Mouse (Mus musculus) hindbrain, postnatal 0 days (tissue): ENCODE data around the gene Rdh16f1. TPM values are rescaled to one million over a fixed set of nuclear protein-coding genes. Genes with fewer than 3 reads are reported as not detected.

Experiments used
- ATAC-seq: fragments of 200-750 bp; cut with Nextera tagmentation; 2 replicates; pipeline ENCODE4 v1.8.0; 2017; ENCODE audit warnings: mild to moderate bottlenecking, moderate TSS enrichment, moderate library complexity
- DNase-seq: peaks from one replicate; pipeline ENCODE4 v3.0.0-alpha.2; 2015; ENCODE audit warnings: low spot score
- H3K27ac ChIP-seq: fragments of 300-500 bp; sonication (generic); 2 replicates; pipeline ENCODE4 v1.5.1; 2014; ENCODE audit warnings: mild to moderate bottlenecking
- H3K27me3 ChIP-seq: fragments of 300-500 bp; sonication (generic); 2 replicates; pipeline ENCODE4 v1.6.1; 2014; ENCODE audit warnings: low read length, mixed read lengths; ENCODE audit not compliant: insufficient read depth
- H3K36me3 ChIP-seq: fragments of 300-500 bp; sonication (generic); 2 replicates; pipeline ENCODE4 v1.6.1; 2014; ENCODE audit warnings: low read length, mixed read lengths; ENCODE audit not compliant: insufficient read depth
- H3K4me1 ChIP-seq: fragments of 300-500 bp; sonication (generic); 2 replicates; pipeline ENCODE4 v1.6.1; 2014; ENCODE audit warnings: antibody characterized with exemption, low read length, mixed read lengths; ENCODE audit not compliant: insufficient read depth
- H3K4me2 ChIP-seq: fragments of 300-500 bp; sonication (generic); 2 replicates; pipeline ENCODE4 v1.6.1; 2014; ENCODE audit warnings: low read depth, mild to moderate bottlenecking, low read length, moderate library complexity, mixed read lengths
- H3K4me3 ChIP-seq: fragments of 300-500 bp; sonication (generic); 2 replicates; pipeline ENCODE4 v1.5.1; 2014; ENCODE audit warnings: low read length
- H3K9ac ChIP-seq: fragments of 300-500 bp; sonication (generic); replicated peaks from 2 replicates; pipeline ENCODE4 v1.6.1; 2014; ENCODE audit warnings: mild to moderate bottlenecking, low read length, moderate library complexity, mixed read lengths
- H3K9me3 ChIP-seq: fragments of 300-500 bp; sonication (generic); 2 replicates; pipeline ENCODE4 v1.6.1; 2016; ENCODE audit warnings: low read length, mixed read lengths
- CTCF ChIP-seq: IDR thresholded peaks from 2 replicates; pipeline ENCODE4 v1.5.1; 2016; ENCODE audit warnings: antibody characterized with exemption, control low read depth, low read depth
- whole genome bisulfite sequencing: fragments of 180-500 bp; shearing (Covaris S2); extraction: QIAGEN DNeasy Blood & Tissue Kit; methylation state at CpG from one replicate; pipeline ENCODE4 v1.1.7; 2014; 5-methylcytosine and 5-hydroxymethylcytosine counted together
- polyA plus RNA-seq: library from polyadenylated mRNA; unstranded; fragments of >200 nt; fragmentation: Nextera tagmentation; extraction: Ambion mirVana; gene quantifications from 2 replicates; pipeline ENCODE4 v1.2.1, GENCODE M21; 2015
- total RNA-seq: library from RNA; depleted of rRNA; stranded (reverse); fragments of >200 nt; gene quantifications from 2 replicates; pipeline ENCODE4 v1.2.3, GENCODE M21; 2014

Gene Rdh16f1
- total and polyA plus RNA-seq, 2 experiments from 2014 or later: 0.54 TPM; not detected in 1

DNA sequence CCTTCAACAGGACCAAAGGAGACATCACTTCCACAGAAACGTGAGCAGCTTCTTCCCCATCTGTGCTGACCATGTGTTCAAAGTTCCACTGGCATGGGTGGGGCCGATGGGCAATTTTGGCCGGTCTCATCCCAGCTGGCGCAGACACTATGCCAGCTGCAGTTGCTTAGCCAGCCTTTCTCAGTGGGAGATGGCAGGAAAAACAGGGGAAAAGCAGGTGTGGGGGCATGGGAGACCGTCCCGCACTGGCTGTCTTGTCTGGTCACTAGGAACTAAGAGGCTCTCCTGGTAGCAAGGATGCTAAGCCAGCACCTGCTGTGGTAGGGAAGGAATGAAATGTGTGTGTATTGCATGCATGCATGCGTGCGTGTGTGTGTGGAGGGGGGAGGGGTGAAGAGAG lies 31.1 kb upstream of the Rdh16f1 start:
- H3K36me3 ChIP-seq: no peaks in the 10 kb centered on the region
- H3K4me2 ChIP-seq: no peak overlapping the region
- no peak for TF ChIP-seq CTCF
- no peaks in the 10 kb centered on the region for H3K27me3 ChIP-seq
- no peaks in the 10 kb centered on the region; the same call in 1 of the 2 replicates for H3K4me1 ChIP-seq
- H3K4me3 ChIP-seq: no peak overlapping the region
- 58% methylated on average over 8 of the region's 8 CpGs for WGBS
- no peak overlapping the region for H3K9ac ChIP-seq
- no peak overlapping the region for H3K27ac ChIP-seq
- no peaks in the 10 kb centered on the region for H3K9me3 ChIP-seq
- DNase-seq: peak; percentile 69
- peak; percentile 77 for ATAC-seq

DNA sequence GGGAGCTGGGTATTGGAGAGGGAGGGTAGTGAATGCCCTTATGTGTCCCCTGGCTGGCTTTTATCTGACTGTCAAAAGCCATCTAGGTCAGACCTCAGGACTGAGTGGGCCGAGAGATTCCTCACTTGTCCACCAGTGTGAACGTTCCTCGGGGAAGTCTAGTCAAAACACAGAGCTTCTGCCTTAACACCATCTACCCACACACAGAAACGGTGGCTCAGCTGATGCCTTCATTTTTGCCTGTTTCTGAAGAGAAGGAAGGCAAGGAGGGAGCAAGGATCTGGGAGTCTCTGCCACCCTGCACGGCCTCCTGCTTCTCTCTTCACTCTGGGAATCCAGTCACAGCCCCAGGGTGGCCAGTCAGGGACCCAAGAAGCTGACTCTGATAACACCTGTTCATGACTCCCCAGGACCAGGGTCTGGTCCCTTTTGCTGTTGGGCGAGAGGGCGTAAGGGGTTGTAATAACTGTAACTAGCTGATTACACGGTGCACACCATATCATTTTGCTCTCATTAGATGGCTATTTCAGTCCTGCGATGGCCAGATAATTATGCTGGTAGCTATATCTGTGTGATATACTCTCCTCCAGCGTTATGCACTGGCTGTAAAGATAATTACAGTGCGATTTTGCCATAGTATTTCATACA lies 29.2 kb upstream of the Rdh16f1 start:
- H3K9ac ChIP-seq: no peak overlapping the region
- H3K36me3 ChIP-seq: no peaks in the 10 kb centered on the region
- no peaks in the 10 kb centered on the region; the same call in 1 of the 2 replicates for H3K4me1 ChIP-seq
- no peak overlapping the region for H3K4me2 ChIP-seq
- no peak overlapping the region for H3K4me3 ChIP-seq
- 47% methylated on average over 11 of the region's 11 CpGs for WGBS
- DNase-seq: no peak
- no peaks in the 10 kb centered on the region for H3K9me3 ChIP-seq
- no peaks in the 10 kb centered on the region for H3K27me3 ChIP-seq
- ATAC-seq: no peak
- TF ChIP-seq CTCF: no peak
- no peak overlapping the region for H3K27ac ChIP-seq

DNA sequence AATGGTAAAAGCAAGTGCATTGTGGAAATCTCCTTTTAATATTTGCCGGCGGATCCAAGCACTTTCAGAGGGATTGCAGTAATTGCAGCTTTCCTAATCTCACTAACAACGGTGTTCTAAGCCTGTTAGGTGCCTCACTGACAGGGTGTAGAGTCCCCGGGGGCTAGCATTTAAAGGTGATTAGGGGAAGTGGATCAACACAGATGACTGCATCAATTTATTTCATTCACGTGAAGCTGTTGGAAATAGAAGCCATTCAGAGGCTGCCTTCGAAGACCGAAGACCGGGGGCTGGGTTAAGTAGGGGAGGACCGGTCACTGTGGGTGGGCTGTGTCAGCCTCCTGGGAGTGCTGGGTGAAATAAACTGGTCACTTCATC lies 28.7 kb upstream of the Rdh16f1 start:
- Histone ChIP-seq H3K4me3 (no peak overlapping the region), H3K4me2 (no peak overlapping the region), H3K27ac (no peak overlapping the region), H3K4me1 (no peaks in the 10 kb centered on the region; the same call in 1 of the 2 replicates), H3K27me3 (no peaks in the 10 kb centered on the region), H3K9me3 (no peaks in the 10 kb centered on the region), H3K9ac (no peak overlapping the region), H3K36me3 (no peaks in the 10 kb centered on the region)
- WGBS: 35% methylated on average over 9 of the region's 9 CpGs
- TF ChIP-seq CTCF: no peak
- no peak for ATAC-seq
- no peak for DNase-seq

DNA sequence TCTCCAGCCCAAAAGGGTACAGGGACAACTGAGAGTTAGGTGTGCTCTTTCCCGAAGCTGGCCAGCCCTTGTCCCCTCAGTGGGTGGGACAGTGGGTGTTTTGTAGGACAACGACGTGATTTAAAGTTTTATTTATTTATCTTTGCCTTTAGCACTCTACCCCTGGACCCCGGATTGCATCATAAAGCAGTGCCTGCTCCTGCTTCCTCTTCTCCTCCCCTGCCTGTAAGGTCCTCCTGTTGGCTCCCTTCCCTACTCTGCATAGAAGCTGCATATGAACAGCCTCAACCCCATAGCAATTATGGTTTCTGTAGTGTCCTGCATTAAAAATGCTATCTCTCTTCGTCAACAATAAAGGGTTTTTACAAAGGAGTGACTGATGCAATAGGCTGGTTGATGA lies 28.2 kb upstream of the Rdh16f1 start:
- TF ChIP-seq CTCF: no peak
- Histone ChIP-seq H3K9me3 (no peaks in the 10 kb centered on the region), H3K4me3 (no peak overlapping the region), H3K27ac (no peak overlapping the region), H3K36me3 (no peaks in the 10 kb centered on the region), H3K9ac (no peak overlapping the region), H3K4me2 (no peak overlapping the region), H3K27me3 (no peaks in the 10 kb centered on the region), H3K4me1 (no peaks in the 10 kb centered on the region; the same call in 1 of the 2 replicates)
- ATAC-seq (no peak), DNase-seq (no peak)
- 41% methylated on average over 5 of the region's 5 CpGs for WGBS

GRCm38 (mm10) chr10:127734434-127734833 lies 25.2 kb upstream of the Rdh16f1 start:
- H3K27ac ChIP-seq: no peak overlapping the region
- no peaks in the 10 kb centered on the region; the same call in 1 of the 2 replicates for H3K4me1 ChIP-seq
- no peaks in the 10 kb centered on the region for H3K27me3 ChIP-seq
- H3K4me3 ChIP-seq: no peak overlapping the region
- DNase-seq (peak; percentile 76), ATAC-seq (0 out of 2 replicates have a peak, but pooled peaks have one; percentile 34)
- WGBS: 51% methylated on average over 5 of the region's 5 CpGs
- H3K36me3 ChIP-seq: no peaks in the 10 kb centered on the region
- H3K9ac ChIP-seq: no peak overlapping the region
- H3K4me2 ChIP-seq: no peak overlapping the region
- peak; percentile 81 for TF ChIP-seq CTCF
- H3K9me3 ChIP-seq: no peaks in the 10 kb centered on the region

DNA sequence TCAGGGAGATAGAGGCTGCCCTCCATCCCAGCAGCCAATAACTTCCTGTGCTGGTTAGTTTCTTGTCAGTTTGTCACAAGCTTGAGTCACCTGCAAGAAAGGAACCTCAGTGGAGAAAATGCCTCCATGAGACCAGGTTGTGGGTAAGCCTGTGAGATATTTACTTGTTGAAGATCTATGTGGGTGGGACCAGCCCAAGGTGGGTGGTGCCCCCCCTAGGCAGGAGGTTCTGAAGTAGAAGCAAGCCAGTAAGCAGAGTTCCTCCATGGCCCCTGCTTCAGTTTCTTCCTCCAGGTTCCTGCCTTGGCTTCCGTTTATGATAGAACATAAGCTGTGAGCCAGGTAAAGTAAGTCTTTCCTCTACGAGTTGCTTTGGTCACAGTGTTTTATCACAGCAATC lies 23.3 kb upstream of the Rdh16f1 start:
- 79% methylated on average over 2 of the region's 2 CpGs for WGBS
- Histone ChIP-seq H3K4me2 (no peak overlapping the region), H3K4me1 (0 out of 2 replicates have a peak, but pooled peaks cover 6% of the 10 kb centered on the region), H3K36me3 (no peaks in the 10 kb centered on the region), H3K27me3 (no peaks in the 10 kb centered on the region), H3K9ac (no peak overlapping the region), H3K27ac (no peak overlapping the region), H3K4me3 (no peak overlapping the region), H3K9me3 (no peaks in the 10 kb centered on the region)
- no peak for TF ChIP-seq CTCF
- ATAC-seq: no peak
- DNase-seq: no peak

DNA sequence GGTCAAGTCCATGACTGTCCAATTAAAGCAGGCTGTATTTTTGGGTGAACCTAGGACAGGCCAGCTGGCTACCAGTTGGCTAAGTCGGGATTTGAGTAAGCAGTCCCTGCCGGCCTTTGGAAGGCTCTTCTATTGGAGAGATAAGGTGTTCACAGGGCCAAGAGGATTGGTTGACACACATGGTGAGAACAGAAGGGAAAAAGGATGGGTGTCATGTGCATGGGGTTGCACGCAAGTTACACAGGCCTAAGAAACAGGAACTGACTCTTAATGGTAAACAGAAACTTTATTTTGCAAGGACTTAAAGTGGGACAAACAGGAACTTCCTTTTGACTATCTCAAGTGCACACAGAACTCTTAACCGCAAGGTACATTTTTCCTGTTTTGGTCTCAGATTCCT lies 22.7 kb upstream of the Rdh16f1 start:
- Histone ChIP-seq H3K4me2 (no peak overlapping the region), H3K9me3 (no peaks in the 10 kb centered on the region), H3K36me3 (peaks cover 4% of the 10 kb centered on the region; the same call in 1 of the 2 replicates), H3K4me1 (0 out of 2 replicates have a peak, but pooled peaks cover 6% of the 10 kb centered on the region), H3K27ac (no peak overlapping the region), H3K27me3 (no peaks in the 10 kb centered on the region), H3K4me3 (no peak overlapping the region), H3K9ac (no peak overlapping the region)
- TF ChIP-seq CTCF: no peak
- 77% methylated on average over 4 of the region's 4 CpGs for WGBS
- DNase-seq: no peak
- no peak for ATAC-seq
